Mouse (Mus musculus): ENCODE data around the gene Alk.
A peak's percentile ranks its signal among the peaks of the same experiment; 100 is the strongest.

Gene Alk

DNA sequence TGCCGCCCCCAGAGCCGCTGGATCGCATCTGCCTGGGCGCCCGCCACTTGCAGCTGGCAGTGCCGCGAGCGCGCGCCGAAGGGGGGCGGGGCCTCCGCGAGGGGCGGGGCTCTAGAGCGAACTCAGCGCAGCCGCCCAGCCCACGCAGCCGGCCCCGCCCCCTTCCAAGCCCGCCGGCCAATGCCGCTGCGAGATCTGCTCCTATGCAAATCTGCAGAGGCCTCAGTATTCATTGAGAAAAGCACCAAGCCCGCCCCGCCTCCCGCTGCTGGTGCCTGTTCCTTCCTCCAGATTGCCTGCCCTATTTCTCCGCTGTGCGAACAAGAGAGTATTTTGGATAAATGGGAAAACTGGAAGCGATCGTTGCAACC, at the start of gene Alk:
TSS of gene Alk (minus strand) at position 18 of the 371 bp plus-strand sequence.
- peak; percentile 93 for DNase-seq

DNA sequence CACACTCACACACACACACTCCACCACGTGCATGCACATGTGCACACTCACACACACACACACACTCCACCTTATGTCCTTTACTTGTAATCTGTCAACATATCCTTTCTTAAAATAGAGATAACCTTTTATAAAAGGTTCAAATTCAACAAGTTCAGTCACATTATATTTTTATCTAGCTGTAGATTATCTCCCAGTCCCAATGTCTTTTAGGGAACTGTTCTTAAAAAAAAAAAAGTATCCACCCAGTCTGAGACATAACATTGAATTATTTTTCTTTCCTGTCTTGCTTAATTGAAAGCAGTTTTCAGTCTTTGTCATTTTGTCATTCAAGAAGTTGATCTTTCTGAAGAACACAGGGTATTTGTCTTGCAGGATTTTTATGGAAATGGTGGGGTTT, 48.4 kb upstream of the Alk start:
- no peak for DNase-seq

DNA sequence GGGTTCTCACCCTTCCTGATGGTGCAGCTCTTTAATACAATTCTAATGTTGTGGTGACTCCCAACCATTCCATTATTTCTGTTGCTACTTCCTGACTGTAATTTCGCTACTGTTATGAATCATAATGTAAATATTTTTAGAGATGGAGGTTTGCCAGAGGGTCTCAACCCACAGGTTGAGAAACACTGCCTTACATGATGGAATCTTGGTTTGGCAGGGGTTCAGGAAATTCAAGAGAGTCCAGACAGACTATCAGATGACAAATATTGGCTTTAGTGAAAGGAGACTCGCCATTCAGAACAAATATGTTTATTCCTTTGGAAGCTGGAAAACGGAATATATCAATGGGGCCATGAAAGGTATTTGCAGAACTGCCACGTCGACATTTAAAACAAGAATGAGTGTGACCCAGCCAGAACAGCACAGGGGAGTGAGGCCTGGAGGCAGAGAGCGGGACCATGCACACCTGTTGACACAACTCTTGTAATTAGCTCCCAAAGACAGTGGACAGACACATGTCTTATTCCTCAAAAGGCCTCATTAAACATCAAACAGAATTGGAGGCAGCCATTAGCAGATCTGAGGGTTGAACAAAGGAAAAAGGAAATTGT, 44.3 kb upstream of the Alk start:
- DNase-seq = no peak

DNA sequence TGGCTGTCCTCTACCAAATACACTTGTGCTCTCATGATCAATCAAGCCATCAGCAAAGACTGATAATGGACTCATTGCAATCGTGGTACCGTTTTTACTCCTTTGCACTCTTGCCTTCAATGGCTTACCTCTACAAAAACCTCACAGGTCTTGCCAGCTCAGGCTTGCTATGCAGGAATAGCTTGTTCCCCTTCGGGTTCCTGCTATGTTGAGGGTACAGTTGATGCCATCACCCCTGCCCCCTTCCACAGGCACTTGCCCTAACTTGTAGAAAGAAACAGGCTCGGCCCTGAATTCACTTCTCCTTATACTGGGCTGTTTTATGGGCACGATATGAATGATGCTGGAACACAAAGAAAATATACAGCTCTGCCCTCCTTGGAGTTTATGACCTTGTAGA, 41.7 kb upstream of the Alk start:
- DNase-seq = no peak

DNA sequence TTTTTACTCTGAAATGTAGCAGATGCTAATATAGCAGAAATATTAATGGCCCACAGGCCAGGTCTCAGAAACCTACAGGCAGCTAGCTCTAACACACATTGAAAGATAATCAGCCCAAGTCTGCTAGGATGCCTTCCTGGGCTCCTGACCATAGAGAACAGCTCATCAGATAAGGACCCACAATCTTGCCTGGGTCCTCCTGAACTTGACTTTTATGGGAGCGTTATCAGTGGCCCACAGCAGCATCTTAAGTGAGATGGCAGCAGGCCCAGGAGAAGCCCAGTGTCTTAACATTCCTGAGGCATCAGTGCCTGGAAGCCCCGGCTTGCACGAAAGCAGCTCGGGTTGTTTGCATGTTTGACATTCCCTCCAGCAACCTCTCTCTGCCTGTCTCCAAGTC, 35.7 kb upstream of the Alk start:
- DNase-seq = no peak

DNA sequence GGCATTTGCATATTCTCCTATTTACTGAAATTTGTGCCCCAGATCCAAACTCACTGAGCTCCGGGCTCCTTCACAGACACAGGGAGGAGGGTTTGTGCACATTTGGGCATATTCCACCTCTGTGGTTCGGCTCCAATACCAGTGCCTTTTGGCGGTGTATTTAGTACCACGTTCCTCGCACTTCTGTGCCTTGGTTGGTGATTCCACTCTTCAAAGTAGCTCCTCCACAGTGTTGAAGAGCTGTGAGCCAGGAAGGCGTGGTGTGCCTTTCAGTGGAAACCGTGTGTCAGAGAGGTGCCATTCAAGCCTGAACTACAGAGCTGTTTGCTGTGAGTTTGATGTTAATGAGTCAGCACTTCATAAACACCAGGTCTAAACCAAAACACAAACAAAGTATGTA, 35.0 kb upstream of the Alk start:
- DNase-seq = no peak

DNA sequence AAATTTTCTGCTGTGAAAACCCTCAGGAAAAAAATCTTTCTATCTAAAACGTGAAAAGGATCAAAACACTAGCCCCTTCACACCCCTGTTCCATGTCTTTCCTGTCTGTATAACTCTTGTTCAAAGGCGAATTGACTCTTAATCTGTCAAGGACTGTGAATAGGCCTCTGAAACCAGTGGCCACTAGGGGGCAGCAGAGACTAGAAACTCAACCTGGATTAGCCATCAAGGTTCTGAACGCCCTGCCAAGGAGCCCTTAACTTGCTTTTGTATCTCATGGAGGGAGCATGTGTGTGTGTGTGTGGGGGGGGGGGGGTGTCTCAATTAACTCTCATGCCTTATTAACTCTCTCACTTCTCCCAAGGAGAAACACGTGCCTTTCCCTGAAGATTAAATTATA, 1.8 kb upstream of the Alk start:
- DNase-seq = peak; percentile 90

DNA sequence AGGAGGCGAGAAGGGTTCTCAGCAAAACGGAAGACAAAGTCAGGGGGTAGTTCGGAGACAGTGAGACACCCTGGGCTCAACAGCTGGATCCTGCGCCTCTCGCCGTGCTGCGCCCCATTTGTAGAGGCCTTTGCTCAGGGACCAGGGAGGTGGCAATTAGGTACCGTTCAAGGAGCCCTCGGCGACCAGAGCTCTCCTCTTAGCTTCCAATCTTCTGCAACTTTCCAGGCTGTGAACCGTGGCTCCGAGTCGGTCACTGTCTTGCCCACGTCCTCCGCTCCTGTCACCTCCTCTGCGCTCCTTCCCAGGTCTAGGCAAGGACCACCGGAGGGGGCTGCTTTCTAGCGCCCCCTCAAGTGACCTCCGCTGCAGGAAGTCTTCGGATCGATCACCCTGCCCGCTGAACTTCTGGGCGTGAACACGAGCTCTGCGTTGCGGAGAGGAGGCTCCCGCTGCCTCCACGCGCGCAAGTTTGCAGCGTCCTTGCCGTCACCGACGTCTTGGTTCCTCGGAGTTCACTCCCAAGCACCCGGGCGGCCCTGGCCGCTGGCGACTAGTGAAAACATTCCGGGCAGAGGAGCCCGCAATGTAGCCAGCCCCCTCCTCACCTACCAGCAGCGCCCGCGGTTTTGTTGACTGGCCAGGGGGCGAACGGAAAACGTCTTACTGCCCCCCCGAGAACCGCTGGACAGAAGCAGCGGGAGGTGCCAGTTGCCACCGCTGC, 379 bp downstream of the Alk start:
- DNase-seq = no peak

DNA sequence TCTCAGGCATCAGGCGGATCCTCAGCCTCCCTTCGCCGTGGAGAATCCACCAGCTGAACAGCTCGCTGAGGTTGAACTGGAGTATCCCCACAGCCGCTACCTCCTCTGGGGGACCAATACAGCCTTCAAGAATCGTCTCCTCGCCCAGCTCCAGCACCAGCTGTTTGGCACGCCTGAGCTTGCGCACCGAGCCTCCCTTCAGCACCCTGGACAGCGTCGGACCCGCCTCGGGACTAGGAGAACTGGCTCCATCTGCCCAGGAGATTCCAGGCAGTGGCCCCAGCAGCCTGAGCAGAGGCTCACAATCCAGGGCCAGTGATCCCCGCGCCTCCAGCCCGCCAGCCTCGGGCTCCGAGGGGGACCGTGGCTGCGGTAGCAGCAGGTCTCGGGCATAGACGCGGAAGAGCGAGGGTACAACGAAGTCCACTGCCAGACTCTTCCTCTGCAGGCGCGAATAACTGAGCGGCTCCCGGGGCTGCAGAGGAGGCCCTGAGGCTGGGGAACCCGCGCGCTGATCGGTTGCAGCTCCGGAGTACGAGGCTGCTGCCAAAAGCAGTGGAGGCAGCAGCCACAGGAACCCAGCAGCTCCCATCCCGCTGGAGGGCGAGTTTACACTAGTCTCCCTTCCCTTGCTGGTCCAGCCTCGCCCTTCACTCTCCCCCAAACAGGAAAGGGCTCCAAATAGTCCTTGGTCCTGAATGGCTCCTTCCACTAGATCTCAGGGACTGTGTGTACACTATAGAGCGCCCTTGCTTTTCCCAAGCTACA, 1.1 kb downstream of the Alk start:
- peak; percentile 94 for DNase-seq

DNA sequence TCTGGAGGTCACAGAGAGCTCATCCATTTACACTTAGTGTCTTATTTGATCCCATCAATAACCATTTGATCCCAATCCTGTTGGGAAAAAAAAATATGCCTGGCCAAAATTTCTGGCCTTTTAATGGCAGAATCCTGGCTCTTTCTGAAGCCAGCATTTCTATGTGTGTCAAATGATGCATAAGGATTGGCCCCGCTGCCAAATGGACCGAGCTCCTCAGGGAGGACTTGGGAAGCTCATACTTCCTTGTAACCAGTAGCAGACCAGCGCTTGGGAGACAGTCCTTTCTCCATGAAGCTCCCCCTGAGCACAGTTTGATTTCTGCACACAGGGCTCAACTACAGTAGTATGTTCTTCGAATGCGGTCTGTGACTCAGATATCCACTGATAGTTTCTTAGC, 3.6 kb downstream of the Alk start:
- DNase-seq = no peak

DNA sequence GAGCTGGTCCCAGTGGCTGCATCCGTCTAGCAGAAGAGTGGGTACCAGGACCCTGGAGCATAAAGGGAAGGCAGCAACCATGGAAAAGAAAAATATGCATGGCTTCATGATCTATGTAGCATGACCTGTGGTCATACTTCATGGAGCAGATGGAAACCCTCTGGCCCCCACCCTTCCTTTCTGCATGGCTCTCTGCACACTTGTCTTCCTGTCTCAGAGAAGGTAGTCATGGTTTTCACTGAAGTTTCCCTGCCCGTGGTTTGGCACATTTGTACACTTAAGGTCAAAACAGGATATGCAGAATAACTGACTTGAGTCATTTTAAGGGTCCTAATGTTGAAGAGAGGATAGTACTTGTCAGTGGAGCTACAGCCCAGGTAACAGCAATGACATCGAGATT, 16.8 kb downstream of the Alk start:
- DNase-seq = no peak

DNA sequence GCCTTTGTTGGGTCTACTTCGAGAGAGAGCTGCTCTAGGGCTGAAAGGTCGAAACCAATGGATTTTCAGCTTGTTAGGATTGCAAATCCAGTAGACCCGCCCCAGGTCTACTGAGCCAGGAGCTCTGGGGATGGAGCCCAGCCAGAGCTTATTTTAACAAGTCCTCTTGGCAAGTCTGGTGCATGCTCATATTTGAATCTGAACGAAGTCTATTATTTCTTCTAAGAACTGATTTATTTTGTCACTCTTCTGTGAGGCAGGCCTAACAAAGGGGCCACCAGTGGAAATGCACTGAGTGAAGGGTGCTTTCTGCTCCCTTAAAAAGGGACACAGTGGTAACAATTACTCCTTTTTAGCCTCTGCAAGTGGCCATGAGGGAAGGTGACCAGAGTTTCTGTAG, 24.3 kb downstream of the Alk start:
- DNase-seq = no peak

DNA sequence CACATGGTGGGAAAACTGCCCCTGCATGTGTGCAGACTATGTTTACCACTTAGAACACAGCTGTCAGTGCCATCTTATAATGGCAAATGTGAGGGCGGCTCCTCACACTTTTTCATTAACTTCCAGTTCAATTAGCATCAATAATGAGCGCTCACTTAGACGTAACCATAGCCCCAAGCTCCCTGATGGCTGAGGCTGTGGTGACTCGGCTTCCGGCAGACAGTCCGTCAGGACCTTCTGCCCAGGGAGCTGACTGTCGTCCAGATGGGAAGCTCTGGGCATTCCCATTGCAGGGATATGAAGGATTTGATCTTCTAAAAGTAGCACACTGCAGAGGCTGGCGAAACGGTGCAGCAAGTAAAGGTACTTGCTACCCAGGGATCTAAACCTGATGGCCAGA, 25.1 kb downstream of the Alk start:
- DNase-seq = no peak

DNA sequence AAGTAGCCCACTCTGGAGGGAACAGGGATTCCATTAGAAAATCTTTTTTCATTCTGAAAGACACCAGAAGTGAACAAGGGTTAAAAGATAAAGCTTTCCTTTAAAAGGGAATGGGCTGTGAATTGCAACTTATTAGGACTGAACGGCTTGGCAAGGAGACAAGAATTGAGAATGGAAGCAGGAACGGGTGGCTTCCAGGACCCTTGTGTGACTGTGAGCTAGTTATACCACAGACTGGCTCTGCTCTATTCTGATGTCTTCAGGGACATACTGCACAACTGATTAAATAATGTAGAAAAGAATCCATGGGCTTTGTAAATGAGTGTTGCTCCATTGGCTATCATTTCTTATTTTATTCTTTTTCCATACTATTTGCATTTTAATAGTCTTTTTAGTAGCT, 33.0 kb downstream of the Alk start:
- DNase-seq = no peak

DNA sequence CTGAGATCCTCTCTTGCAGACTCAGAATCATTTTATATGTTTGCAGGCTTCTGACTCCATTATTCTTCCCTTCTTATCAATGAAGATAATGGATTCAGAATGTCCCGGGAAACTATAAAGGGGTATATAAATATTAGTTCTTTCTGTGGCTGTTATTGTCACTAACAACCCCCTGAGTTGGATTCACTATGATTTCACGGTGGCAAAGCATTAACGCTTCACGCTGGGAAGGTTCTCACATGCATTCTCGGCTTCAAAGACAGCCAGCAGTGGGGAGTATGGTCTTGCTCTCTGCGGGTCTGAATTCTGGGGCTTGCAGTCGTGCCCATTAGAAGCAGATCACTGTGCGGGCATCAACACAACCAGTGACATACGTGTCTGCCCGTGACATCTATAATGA, 34.9 kb downstream of the Alk start:
- DNase-seq = no peak

DNA sequence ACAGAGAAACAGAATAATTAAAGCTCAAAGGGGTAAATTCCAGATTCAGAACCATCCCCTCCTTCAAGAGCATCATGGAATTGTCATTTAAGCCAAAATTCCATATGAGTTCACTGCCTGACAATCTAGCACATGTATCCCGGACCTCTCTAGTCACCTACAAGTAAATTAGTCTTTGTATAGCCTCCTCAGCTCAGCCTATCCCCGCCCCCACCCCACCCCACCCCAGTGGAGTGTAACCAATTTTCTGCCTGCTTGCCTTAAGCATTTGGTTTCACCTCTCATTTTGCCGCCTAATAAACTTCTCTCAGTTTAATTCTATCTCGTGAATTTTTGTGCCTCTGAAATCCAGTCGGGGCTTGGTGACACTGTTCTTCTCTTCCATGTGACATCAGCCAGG, 41.0 kb downstream of the Alk start:
- no peak for DNase-seq

DNA sequence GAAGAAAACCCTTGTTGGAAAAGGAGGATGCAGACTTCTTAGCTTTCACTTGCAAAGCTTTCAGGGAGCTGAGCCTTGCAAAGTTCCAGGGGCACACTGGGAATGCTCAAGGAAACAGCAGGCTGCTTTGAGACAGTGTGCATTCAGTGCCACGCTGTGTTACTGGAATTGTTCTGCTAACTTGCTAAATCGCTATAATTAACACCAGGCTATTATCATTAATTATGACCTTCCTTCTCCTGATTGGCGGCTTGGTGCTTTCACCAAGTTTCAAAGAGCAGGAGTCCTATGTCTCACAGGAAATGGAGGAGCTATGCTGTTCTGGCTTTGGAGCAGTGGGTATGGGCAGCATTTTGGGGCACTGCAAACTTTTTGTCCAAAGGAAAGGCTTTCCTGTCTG, 43.0 kb downstream of the Alk start:
- DNase-seq = no peak

DNA sequence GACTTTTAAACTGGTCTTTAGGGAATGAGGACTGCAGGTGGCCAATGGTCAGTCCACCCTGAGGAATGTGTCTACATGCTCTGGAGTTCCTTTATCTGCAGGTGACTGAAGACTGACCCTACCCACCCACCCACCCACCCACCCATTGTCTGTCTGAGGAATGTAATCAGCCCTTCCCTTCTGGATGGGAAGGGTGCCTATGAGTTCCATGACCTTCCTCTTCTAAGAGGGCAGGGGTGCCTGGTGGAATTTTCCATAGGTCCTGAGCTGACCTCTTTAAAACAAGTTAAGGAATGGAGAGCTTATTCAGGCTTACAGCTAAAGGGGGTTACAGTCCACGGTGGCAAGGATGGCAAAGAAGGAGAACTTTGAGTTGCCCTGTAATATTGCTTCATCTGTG, 43.7 kb downstream of the Alk start:
- DNase-seq = no peak

DNA sequence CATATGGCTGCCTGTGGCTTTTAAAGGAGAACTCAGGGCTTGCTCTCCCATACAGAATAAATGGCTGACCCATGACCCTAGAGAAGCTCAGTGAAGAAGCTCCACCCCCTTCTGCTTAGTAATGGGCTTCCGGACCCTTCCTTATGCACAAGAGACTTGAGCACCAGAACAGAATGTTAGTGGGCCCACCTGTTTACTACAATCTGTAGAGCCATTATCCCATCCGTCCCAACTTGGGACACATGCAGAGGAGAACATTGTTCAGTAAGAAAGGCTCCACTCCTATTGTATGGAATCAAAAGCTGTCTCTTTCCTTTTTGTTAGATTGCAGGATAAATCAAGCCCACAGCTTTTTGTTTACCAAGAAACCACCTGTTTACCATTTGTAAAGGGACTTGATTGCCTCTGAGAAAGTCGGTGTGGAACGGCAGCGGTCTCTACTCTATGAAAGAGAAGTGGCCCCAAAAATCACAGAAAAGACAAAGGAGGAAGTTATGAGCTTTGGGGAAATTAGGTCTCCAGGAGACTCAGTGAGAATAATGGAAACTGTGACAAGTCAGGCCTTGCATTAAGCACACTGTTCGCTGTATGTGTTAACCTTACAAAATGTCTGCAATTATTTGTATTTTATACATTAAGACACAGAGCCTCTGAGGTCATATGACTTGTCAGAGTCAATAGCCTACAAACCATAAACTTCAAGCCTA, 47.2 kb downstream of the Alk start:
- DNase-seq = no peak

DNA sequence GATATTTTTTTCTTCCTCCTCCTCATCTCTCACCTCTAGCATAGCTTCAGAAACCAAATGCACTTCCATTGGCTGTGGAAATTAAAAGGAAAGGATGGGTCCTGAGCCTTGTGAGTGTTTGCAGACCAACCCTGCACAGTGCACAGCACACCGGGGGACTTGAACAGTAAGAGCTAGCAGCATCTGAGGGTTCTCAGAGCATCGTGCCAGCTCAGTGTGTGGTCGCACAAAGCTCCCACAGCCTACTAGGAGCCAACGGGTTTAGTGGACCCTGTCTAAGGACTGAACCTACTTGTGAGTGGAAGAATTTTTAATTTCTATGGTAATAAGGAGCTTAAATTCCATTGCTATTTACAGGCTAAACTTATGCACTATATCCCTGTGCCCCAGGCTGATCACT, 58.2 kb downstream of the Alk start:
- no peak for DNase-seq

DNA sequence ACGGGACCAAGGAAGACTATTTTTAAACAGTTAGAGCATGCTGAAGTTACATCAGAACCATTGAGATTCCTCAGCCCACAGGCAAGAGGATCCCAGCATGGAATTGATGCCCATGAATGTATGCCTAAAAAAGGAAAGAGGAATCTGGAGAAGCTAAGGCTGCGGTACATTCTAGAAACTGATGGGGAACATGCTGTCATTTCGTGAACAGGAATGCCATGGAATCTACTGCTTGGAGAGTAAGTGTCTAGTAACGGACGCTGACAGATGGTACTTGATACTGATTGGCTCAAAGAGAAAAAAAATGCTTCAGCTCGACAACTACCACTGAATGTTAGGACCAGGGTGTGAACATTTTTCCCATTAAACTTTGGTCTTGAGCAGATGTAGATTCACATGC, 69.1 kb downstream of the Alk start:
- DNase-seq = no peak

DNA sequence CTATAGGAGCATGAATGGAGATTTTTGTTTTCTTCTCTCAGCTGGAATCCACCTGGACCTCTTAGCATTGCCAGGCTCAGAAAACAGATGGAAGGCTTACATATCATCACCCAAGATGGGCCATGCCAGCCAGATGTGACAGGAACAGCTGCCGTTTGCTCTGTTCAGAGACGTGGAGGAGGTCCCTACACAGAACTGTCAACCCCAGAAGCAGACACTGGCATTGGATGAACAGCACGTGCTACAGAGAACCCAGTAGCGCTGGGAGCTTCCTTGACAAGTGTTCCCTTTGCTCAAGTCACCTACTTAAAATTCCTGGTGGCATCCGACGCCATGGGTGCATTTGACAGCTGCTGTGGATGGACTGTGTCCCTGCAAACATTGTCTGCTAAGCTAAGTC, 72.2 kb downstream of the Alk start:
- no peak for DNase-seq

DNA sequence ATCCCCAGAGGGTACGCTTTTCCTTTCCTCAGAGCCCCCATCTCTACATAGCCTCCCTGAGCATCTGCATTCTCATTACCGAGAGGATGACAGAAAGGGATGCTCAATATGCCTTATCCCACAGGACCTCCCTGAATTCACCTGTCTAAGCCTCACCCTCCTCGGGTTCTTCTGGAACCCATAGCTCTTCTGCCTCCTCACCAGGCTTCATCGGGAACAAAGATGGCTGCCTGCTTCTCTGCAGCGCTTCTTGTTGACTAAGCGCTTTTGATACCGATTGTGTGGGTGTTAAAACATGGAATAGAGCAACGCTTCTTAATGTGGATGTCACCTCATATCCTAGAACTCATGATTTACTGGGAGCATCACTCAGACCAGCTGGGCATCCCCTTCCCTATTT, 75.9 kb downstream of the Alk start:
- no peak for DNase-seq

DNA sequence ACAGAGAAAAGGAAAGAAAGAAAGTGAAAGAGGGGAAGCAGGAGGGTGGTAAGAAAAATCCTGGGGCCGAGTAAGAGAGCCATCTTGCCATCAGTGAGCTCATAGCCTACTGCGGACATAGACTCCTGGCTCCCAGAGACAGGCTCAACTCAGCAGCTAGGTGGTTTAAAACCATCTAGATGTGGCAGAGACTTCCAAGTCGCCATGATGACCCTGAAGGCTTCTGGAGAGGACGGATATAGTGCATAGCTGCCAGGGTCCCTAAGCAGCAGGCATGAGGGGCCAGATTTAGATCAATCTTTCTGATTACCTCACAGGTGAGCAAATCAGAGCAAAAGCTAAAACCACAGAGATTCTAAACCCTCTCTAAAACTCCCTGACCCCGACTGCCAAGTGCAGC, 76.9 kb downstream of the Alk start:
- no peak for DNase-seq
